Mouse (Mus musculus): ENCODE data around the gene Prkab1. TPM values are rescaled to one million over a fixed set of nuclear protein-coding genes. Genes with fewer than 3 reads are reported as not detected.

Gene Prkab1
- polyA plus RNA-seq, 1 experiment from 2014 or later: 84.0 TPM

GRCm38 (mm10) chr5:115987284-115987683 is 37.0 kb downstream of the Prkab1 start:
- DNase-seq (ENCODE audit: low spot score): no peak
- WGBS: 93% methylated on average over 12 of the region's 12 CpGs
- no peaks in the 10 kb centered on the region for H3K4me1 ChIP-seq
- H3K9me3 ChIP-seq (replicated peaks): no peaks in the 10 kb centered on the region
- peaks cover 95% of the 10 kb centered on the region for H3K36me3 ChIP-seq
- H3K4me3 ChIP-seq: no peak overlapping the region
- no peak overlapping the region for H3K27ac ChIP-seq
- H3K27me3 ChIP-seq (ENCODE audit: low read depth, poor library complexity, severe bottlenecking): no peaks in the 10 kb centered on the region

GRCm38 (mm10) chr5:115985101-115985500 is 39.2 kb downstream of the Prkab1 start:
- H3K4me1 ChIP-seq: no peaks in the 10 kb centered on the region
- H3K27me3 ChIP-seq (ENCODE audit: low read depth, poor library complexity, severe bottlenecking): no peaks in the 10 kb centered on the region
- H3K36me3 ChIP-seq: peaks cover 93% of the 10 kb centered on the region
- no peak overlapping the region for H3K4me3 ChIP-seq
- no peak overlapping the region for H3K27ac ChIP-seq
- 98% methylated on average over 11 of the region's 11 CpGs for WGBS
- no peaks in the 10 kb centered on the region for H3K9me3 ChIP-seq (replicated peaks)
- no peak for DNase-seq (ENCODE audit: low spot score)

GRCm38 (mm10) chr5:115984392-115984791 is 39.9 kb downstream of the Prkab1 start:
- no peak for DNase-seq (ENCODE audit: low spot score)
- Histone ChIP-seq H3K4me1 (no peaks in the 10 kb centered on the region), H3K4me3 (no peak overlapping the region), H3K9me3 (replicated peaks) (no peaks in the 10 kb centered on the region), H3K27me3 (ENCODE audit: low read depth, poor library complexity, severe bottlenecking) (no peaks in the 10 kb centered on the region), H3K36me3 (peaks cover 93% of the 10 kb centered on the region), H3K27ac (no peak overlapping the region)
- 91% methylated on average over 6 of the region's 6 CpGs for WGBS

- no peak overlapping the region for H3K27ac ChIP-seq
Observed at GRCm38 (mm10) chr5:115982671-115983373, 41.5 kb downstream of the Prkab1 start.

GRCm38 (mm10) chr5:115980537-115980936 is 43.8 kb downstream of the Prkab1 start:
- no peak overlapping the region for H3K4me3 ChIP-seq
- H3K9me3 ChIP-seq (replicated peaks): no peaks in the 10 kb centered on the region
- no peaks in the 10 kb centered on the region for H3K27me3 ChIP-seq (ENCODE audit: low read depth, poor library complexity, severe bottlenecking)
- H3K36me3 ChIP-seq: peaks cover 83% of the 10 kb centered on the region
- H3K4me1 ChIP-seq: peaks cover 18% of the 10 kb centered on the region
- no peak for DNase-seq (ENCODE audit: low spot score)
- H3K27ac ChIP-seq: 0 out of 2 replicates have a peak overlapping the region, but pooled peaks have one; percentile 1
- WGBS: 93% methylated on average over 9 of the region's 9 CpGs

More at GRCm38 (mm10) chr5:115982671-115983373, 41.5 kb downstream of the Prkab1 start:
- H3K9me3 ChIP-seq (replicated peaks): no peaks in the 10 kb centered on the region
- no peaks in the 10 kb centered on the region for H3K27me3 ChIP-seq (ENCODE audit: low read depth, poor library complexity, severe bottlenecking)
- WGBS: 91% methylated on average over 7 of the region's 7 CpGs
- no peak overlapping the region for H3K4me3 ChIP-seq
- H3K36me3 ChIP-seq: peaks cover 90% of the 10 kb centered on the region
- DNase-seq (ENCODE audit: low spot score): no peak
- peaks cover 10% of the 10 kb centered on the region for H3K4me1 ChIP-seq

- Histone ChIP-seq H3K9me3 (replicated peaks) (no peaks in the 10 kb centered on the region), H3K27ac (no peak overlapping the region), H3K4me1 (peaks cover 18% of the 10 kb centered on the region), H3K27me3 (ENCODE audit: low read depth, poor library complexity, severe bottlenecking) (no peaks in the 10 kb centered on the region), H3K36me3 (peaks cover 83% of the 10 kb centered on the region), H3K4me3 (no peak overlapping the region)
- WGBS: 58% methylated on average over 16 of the region's 16 CpGs
- DNase-seq (ENCODE audit: low spot score): peak; percentile 44
Observed at GRCm38 (mm10) chr5:115979134-115979696, 45.1 kb downstream of the Prkab1 start.

GRCm38 (mm10) chr5:115978255-115978654 is 46.1 kb downstream of the Prkab1 start:
- Histone ChIP-seq H3K36me3 (peaks cover 84% of the 10 kb centered on the region), H3K4me1 (peaks cover 18% of the 10 kb centered on the region), H3K9me3 (replicated peaks) (no peaks in the 10 kb centered on the region), H3K4me3 (no peak overlapping the region), H3K27ac (peak overlapping the region; percentile 61), H3K27me3 (ENCODE audit: low read depth, poor library complexity, severe bottlenecking) (no peaks in the 10 kb centered on the region)
- no peak for DNase-seq (ENCODE audit: low spot score)
- 68% methylated on average over 5 of the region's 5 CpGs for whole genome bisulfite sequencing

- peak overlapping the region; percentile 61 for H3K27ac ChIP-seq
- H3K4me1 ChIP-seq: peaks cover 18% of the 10 kb centered on the region
- WGBS: 79% methylated on average over 10 of the region's 10 CpGs
- no peaks in the 10 kb centered on the region for H3K27me3 ChIP-seq (ENCODE audit: low read depth, poor library complexity, severe bottlenecking)
- no peak for DNase-seq (ENCODE audit: low spot score)
- H3K4me3 ChIP-seq: no peak overlapping the region
- H3K9me3 ChIP-seq (replicated peaks): no peaks in the 10 kb centered on the region
- H3K36me3 ChIP-seq: peaks cover 83% of the 10 kb centered on the region
Observed at GRCm38 (mm10) chr5:115977757-115978156, 46.6 kb downstream of the Prkab1 start.

GRCm38 (mm10) chr5:115977266-115977665 is 47.0 kb downstream of the Prkab1 start:
- no peak for DNase-seq (ENCODE audit: low spot score)
- no peaks in the 10 kb centered on the region for H3K27me3 ChIP-seq (ENCODE audit: low read depth, poor library complexity, severe bottlenecking)
- H3K4me1 ChIP-seq: peaks cover 18% of the 10 kb centered on the region
- H3K27ac ChIP-seq: no peak overlapping the region
- H3K4me3 ChIP-seq: no peak overlapping the region
- WGBS: 66% methylated on average over 10 of the region's 10 CpGs
- H3K36me3 ChIP-seq: peaks cover 79% of the 10 kb centered on the region
- H3K9me3 ChIP-seq (replicated peaks): no peaks in the 10 kb centered on the region

- Histone ChIP-seq H3K9me3 (replicated peaks) (no peaks in the 10 kb centered on the region), H3K4me1 (peaks cover 18% of the 10 kb centered on the region), H3K36me3 (peaks cover 79% of the 10 kb centered on the region), H3K4me3 (no peak overlapping the region), H3K27me3 (ENCODE audit: low read depth, poor library complexity, severe bottlenecking) (no peaks in the 10 kb centered on the region), H3K27ac (no peak overlapping the region)
- 94% methylated on average over 5 of the region's 5 CpGs for WGBS
- no peak for DNase-seq (ENCODE audit: low spot score)
Observed at GRCm38 (mm10) chr5:115976446-115976845, 47.9 kb downstream of the Prkab1 start.

GRCm38 (mm10) chr5:115975672-115976071 is 48.6 kb downstream of the Prkab1 start:
- peaks cover 81% of the 10 kb centered on the region for H3K36me3 ChIP-seq
- WGBS: 92% methylated on average over 10 of the region's 10 CpGs
- no peaks in the 10 kb centered on the region for H3K9me3 ChIP-seq (replicated peaks)
- H3K27ac ChIP-seq: no peak overlapping the region
- H3K4me1 ChIP-seq: peaks cover 18% of the 10 kb centered on the region
- H3K4me3 ChIP-seq: no peak overlapping the region
- no peaks in the 10 kb centered on the region for H3K27me3 ChIP-seq (ENCODE audit: low read depth, poor library complexity, severe bottlenecking)
- no peak for DNase-seq (ENCODE audit: low spot score)

GRCm38 (mm10) chr5:115971236-115971635 is 53.1 kb downstream of the Prkab1 start:
- H3K9me3 ChIP-seq (replicated peaks): no peaks in the 10 kb centered on the region

More at GRCm38 (mm10) chr5:115971236-115971635, 53.1 kb downstream of the Prkab1 start:
- H3K4me3 ChIP-seq: no peak overlapping the region
- no peak overlapping the region for H3K27ac ChIP-seq
- no peaks in the 10 kb centered on the region for H3K4me1 ChIP-seq
- no peaks in the 10 kb centered on the region for H3K27me3 ChIP-seq (ENCODE audit: low read depth, poor library complexity, severe bottlenecking)
- H3K36me3 ChIP-seq: peaks cover 76% of the 10 kb centered on the region
- DNase-seq (ENCODE audit: low spot score): no peak
- WGBS: 91% methylated on average over 15 of the region's 15 CpGs
